Mouse (Mus musculus): Measurements from ENCODE around the gene Gm20388.

DNA sequence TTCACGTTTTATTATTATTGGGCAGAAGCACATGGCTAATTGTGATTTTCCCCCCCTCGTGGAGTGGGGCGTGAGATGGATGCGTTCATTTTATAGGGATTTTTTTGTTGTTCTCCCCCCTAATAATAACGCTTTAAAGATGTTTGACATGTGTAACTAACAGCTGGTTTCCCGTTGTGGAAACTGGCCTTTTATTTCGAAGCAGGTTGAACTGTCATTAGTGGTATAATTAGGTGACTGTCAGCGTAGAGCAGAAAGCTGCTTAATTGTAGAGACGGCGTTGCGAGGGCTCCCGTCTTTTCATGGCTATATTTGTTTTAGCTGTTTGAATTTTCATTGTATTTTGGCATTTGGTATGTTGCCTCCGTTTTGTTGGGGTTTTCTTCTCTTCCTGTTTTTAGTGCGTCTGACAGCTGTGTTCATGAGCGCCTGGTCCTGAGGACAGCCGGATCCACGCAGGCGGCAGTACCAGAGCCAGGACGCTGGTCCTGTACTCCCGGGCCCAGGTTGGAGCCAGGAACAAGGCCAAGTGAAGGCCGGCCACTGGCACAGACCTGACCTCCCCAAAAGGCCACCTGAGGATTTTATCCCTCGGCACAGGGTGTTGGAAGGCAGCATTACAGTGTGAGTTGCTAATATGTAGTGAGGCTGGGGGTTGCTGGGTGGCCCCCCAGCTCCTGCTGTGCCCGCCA lies 595.1 kb downstream of the Gm20388 start:
- TF ChIP-seq EP300 (IDR thresholded peaks at IDR 0.05; ENCODE audit: low read depth) = no peak
- no peak for TF ChIP-seq CTCF (IDR thresholded peaks at IDR 0.05; ENCODE audit: low read depth)

Data from liver, embryonic 14.5 days (tissue).